Mouse (Mus musculus) heart, embryonic 11.5 days (tissue): Measurements from ENCODE around the gene Slc6a5. TPM values are rescaled to one million over a fixed set of nuclear protein-coding genes. Genes with fewer than 3 reads are reported as not detected.

Source experiments
- ATAC-seq: fragments of 200-750 bp; cut with Nextera tagmentation; replicated peaks from 2 replicates; pipeline ENCODE4 v1.8.0; 2017; ENCODE audit warnings: moderate library complexity; ENCODE audit not compliant: insufficient number of reproducible peaks, low FRiP score, low TSS enrichment
- H3K27ac ChIP-seq: fragments of 300-500 bp; sonication (generic); 2 replicates; pipeline ENCODE4 v1.5.1; 2014; ENCODE audit warnings: mild to moderate bottlenecking, low read depth, low read length
- H3K27me3 ChIP-seq: fragments of 300-500 bp; sonication (generic); 2 replicates; pipeline ENCODE4 v1.6.1; 2014; ENCODE audit warnings: mild to moderate bottlenecking, low read length, mixed read lengths; ENCODE audit not compliant: control insufficient read depth, insufficient read depth
- H3K36me3 ChIP-seq: fragments of 300-500 bp; sonication (generic); 2 replicates; pipeline ENCODE4 v1.6.1; 2014; ENCODE audit warnings: mild to moderate bottlenecking, low read length, moderate library complexity, mixed read lengths; ENCODE audit not compliant: control insufficient read depth, insufficient read depth
- H3K4me1 ChIP-seq: fragments of 300-500 bp; sonication (generic); 2 replicates; pipeline ENCODE4 v1.6.1; 2014; ENCODE audit warnings: low read length; ENCODE audit not compliant: control insufficient read depth, insufficient read depth
- H3K4me2 ChIP-seq: fragments of 300-500 bp; sonication (generic); 2 replicates; pipeline ENCODE4 v1.6.1; 2014; ENCODE audit warnings: mild to moderate bottlenecking, moderate library complexity
- H3K4me3 ChIP-seq: fragments of 300-500 bp; sonication (generic); 2 replicates; pipeline ENCODE4 v1.5.1; 2014; ENCODE audit warnings: low read depth, low read length
- H3K9ac ChIP-seq: fragments of 300-500 bp; sonication (generic); 2 replicates; pipeline ENCODE4 v1.6.1; 2014; ENCODE audit warnings: mild to moderate bottlenecking, low read depth, low read length, moderate library complexity
- H3K9me3 ChIP-seq: fragments of 300-500 bp; sonication (generic); replicated peaks from 2 replicates; pipeline ENCODE4 v1.6.1; 2016; ENCODE audit warnings: low read length; ENCODE audit not compliant: control insufficient read depth
- WGBS: fragments of 180-500 bp; shearing (Covaris S2); extraction: QIAGEN DNeasy Blood & Tissue Kit; methylation state at CpG from one replicate; pipeline ENCODE4 v1.1.7; 2014; ENCODE audit not compliant: insufficient replicate concordance; 5-methylcytosine and 5-hydroxymethylcytosine counted together
- polyA plus RNA-seq: library from polyadenylated mRNA; unstranded; fragments of >200 nt; fragmentation: Nextera tagmentation; extraction: Ambion mirVana; gene quantifications from 2 replicates; pipeline ENCODE4 v1.2.1, GENCODE M21; 2014

Gene Slc6a5
- polyA plus RNA-seq, 1 experiment from 2014 or later, result not detected

DNA sequence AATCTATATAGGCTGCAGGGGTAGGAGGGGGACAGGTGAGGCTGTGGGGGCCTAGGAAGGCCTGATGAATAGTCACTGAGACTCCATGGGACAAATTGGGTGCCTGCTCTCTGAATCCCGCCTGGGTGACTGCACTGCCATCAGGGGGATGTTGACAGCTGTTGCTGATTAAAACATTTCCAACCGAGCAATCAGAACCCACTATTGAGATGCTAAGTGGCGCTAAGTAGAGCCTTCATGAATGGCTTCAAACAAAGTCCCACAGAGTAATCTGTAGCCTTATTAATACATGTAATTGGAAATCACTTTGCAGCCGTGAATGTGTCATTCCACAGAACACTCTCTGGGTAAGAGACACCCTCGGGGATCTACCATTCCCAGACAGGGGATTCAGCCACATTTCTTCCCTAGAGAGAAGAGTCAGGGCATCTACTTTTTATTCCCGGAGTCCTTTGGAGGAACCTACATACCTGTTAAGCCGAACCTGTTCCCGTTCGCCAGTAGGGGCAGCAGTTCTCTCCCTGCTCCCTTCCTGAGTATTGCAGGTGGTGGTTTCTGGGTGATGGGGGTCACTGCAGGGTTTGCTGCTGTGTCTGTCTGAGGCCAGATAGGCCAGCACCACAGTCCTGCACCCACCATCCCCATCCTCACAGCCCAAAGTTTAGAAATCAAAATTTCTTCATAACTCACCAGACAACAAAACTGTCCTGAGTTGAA lies 71.7 kb downstream of the Slc6a5 start:
- WGBS, result 17% methylated on average over 9 of the region's 9 CpGs
- no peak overlapping the region for H3K9ac ChIP-seq
- no peaks in the 10 kb centered on the region for H3K4me1 ChIP-seq
- no peak overlapping the region for H3K4me2 ChIP-seq
- H3K27ac ChIP-seq, result no peak overlapping the region
- ATAC-seq, result no peak
- H3K4me3 ChIP-seq, result no peak overlapping the region
- H3K9me3 ChIP-seq, result no peaks in the 10 kb centered on the region
- H3K36me3 ChIP-seq, result no peaks in the 10 kb centered on the region
- H3K27me3 ChIP-seq, result peaks cover 20% of the 10 kb centered on the region

DNA sequence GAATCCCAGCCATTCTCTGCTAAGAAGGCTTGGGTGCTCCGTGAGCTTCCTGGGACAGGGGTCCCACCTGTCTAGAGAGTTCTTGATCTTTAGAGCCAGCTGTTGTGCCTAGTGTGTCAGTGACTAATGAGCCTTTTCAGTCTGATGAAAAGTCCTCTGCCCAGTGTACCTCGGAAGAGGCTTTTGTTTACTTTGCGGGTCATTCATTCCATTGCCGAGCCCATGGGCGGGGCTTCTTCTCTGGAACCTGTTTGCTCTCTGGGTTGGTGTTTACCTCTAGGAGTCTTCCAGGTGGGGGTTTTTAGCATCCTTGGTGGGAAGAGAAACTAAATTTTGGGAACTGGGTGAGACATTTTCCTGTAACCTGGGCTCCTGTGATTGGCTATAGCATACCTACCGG lies 74.8 kb downstream of the Slc6a5 start:
- no peak for ATAC-seq
- Histone ChIP-seq H3K36me3 (no peaks in the 10 kb centered on the region), H3K27ac (no peak overlapping the region), H3K27me3 (no peaks in the 10 kb centered on the region; the same call in none of the 2 replicates), H3K9me3 (no peaks in the 10 kb centered on the region), H3K4me2 (no peak overlapping the region), H3K4me1 (no peaks in the 10 kb centered on the region), H3K9ac (no peak overlapping the region), H3K4me3 (no peak overlapping the region)
- 38% methylated on average over 6 of the region's 6 CpGs for WGBS

DNA sequence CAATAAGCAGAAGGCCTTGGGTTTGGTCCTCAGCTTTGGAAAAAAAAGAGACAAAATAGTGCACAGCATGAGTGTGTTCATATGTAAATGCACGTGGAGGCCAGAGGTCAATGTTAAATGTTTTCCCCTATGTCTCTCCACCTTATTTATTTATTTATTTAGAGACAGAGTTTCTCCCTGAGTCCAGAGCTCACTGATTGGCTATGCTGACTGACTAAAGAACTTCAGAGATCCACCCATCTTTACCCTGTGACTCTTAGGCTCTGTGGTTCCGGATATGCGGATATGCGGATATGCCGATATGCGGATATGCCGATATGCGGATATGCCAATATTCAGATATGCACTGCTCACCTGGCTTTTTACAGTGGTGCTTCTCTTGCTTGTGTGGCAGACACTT lies 76.0 kb downstream of the Slc6a5 start:
- Histone ChIP-seq H3K27me3 (no peaks in the 10 kb centered on the region; the same call in none of the 2 replicates), H3K4me1 (no peaks in the 10 kb centered on the region), H3K4me3 (no peak overlapping the region), H3K9me3 (no peaks in the 10 kb centered on the region), H3K36me3 (no peaks in the 10 kb centered on the region), H3K9ac (no peak overlapping the region), H3K27ac (no peak overlapping the region), H3K4me2 (no peak overlapping the region)
- no peak for ATAC-seq
- 90% methylated on average over 8 of the region's 8 CpGs for WGBS

DNA sequence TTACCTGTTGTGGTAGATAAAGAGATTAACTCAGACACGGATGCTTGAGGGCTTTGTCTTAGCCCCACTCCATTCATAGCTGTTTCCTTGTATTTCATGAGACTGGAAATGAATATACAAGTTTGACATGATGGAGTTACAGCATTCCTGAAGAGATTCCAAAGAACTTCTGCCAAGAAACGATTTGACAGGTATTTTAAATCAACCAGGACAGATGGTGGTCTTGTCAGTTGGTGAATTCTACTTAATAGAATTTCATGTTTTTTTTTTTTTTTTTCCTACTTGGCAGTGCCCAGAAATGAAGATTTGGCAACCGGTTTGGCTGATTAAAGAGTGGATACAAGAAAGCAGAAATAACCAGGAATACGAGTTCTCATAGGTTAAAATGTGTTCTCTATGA lies 89.4 kb downstream of the Slc6a5 start:
- H3K9ac ChIP-seq, result no peak overlapping the region
- no peaks in the 10 kb centered on the region for H3K27me3 ChIP-seq
- no peak for ATAC-seq
- H3K4me3 ChIP-seq, result no peak overlapping the region
- no peak overlapping the region for H3K4me2 ChIP-seq
- H3K9me3 ChIP-seq, result no peaks in the 10 kb centered on the region
- no peak overlapping the region for H3K27ac ChIP-seq
- no peaks in the 10 kb centered on the region for H3K4me1 ChIP-seq
- no peaks in the 10 kb centered on the region for H3K36me3 ChIP-seq
- WGBS, result 68% methylated on average over 4 of the region's 4 CpGs

DNA sequence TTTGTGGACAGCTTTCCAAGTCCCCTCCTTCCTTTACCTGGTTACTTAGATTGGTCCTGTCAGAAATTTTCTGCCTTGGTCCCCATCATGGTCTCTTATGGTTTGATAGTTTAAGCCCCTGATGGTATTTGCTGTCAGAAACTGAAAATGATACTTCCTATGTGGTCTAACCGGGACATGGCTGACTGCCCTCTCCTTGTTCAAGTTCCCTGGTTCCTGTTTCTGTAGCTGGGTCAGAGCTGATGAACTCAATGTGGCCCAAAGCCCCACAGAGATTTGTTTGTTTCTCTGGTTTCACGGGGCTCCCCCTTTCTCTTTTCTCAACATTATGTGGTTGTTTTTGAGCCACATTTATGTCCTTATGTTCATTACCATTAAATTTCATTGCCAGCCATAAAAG lies 95.3 kb downstream of the Slc6a5 start:
- WGBS, result 77% methylated on average over 2 of the region's 2 CpGs

More for the DNA sequence above, 95.3 kb downstream of the Slc6a5 start:
- H3K36me3 ChIP-seq, result no peaks in the 10 kb centered on the region
- no peak overlapping the region for H3K4me3 ChIP-seq
- no peak overlapping the region for H3K27ac ChIP-seq
- no peaks in the 10 kb centered on the region for H3K4me1 ChIP-seq
- no peak overlapping the region for H3K9ac ChIP-seq
- no peaks in the 10 kb centered on the region for H3K27me3 ChIP-seq
- H3K4me2 ChIP-seq, result no peak overlapping the region
- ATAC-seq, result no peak
- H3K9me3 ChIP-seq, result no peaks in the 10 kb centered on the region

Other genes with a start within 250 kb of the Slc6a5 start
- 14.5 and 17.0 TPM in 2 replicates for gene Htatip2, start 151.0 kb upstream of the Slc6a5 start, polyA plus RNA-seq
- gene Prmt3, start 131.8 kb upstream of the Slc6a5 start, polyA plus RNA-seq, result 51.6 and 51.9 TPM in 2 replicates
- gene Nell1, start 64.7 kb downstream of the Slc6a5 start, polyA plus RNA-seq, result 0.20 and 0.69 TPM in 2 replicates